Mouse (Mus musculus): ENCODE results near the gene Galc.

DNA sequence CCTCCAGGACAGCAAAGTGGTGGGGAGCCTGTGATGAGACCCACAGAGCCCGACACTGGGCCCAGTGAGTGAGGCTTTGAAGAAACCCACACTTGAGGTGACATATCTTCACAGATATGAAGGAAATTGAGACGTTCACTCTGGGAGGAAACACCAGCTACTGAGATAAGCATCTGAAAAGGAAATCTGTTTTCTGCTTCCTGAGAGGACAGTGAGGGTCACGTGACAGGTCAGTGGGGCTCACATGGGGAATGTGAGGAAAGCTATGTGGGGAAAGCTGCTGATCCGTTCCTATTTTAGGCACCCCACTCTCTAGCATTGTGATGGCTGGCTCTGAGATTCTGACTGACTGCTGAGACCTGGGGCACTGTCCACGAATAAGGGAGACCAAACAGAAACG lies 43.7 kb downstream of the Galc start:
- no peak for TF ChIP-seq CTCF (IDR thresholded peaks at IDR 0.05; ENCODE audit: extremely low read depth, insufficient read depth, low read length)
- no peak for TF ChIP-seq POLR2A (IDR thresholded peaks at IDR 0.05; ENCODE audit: extremely low read depth, insufficient read depth, low read length)

Measured in cortical plate, adult 2 months (tissue).